Mouse (Mus musculus) liver, adult 2 months (tissue): ENCODE measurements around the gene C530008M17Rik.

Source experiments
- CTCF ChIP-seq: fragments of 200-500 bp; IDR thresholded peaks from 2 replicates; pipeline ENCODE4 v1.5.1; 2011; ENCODE audit warnings: low read depth, low read length, control low read depth
- POLR2A ChIP-seq: fragments of 200-500 bp; IDR thresholded peaks from 2 replicates; pipeline ENCODE4 v1.6.1; 2011; ENCODE audit warnings: low read length, control low read depth; ENCODE audit not compliant: insufficient read depth; ENCODE audit errors: extremely low read depth

DNA sequence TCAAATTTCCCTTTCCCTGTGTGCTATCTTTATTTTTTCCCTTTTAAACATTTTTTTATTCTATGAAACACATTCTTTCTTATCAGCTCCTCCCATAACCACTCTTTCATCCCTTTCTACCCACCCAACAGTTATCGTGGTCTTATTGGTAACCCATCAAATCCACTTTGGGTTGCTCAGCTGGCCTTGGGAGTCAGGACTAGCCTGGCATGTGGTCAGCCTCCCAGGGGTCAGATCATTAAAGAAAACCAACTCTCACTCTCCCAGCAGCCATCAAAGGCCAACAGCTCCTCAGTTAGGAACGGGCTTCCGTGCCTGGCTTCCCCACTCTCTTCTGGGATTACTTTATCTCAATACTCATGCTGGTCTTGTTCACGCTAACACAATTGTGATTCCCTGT is 135.0 kb downstream of the C530008M17Rik start:
- TF ChIP-seq POLR2A (no peak), CTCF (no peak)
